Mouse (Mus musculus): ENCODE results near the gene Gas1. TPM values are rescaled to one million over a fixed set of nuclear protein-coding genes. Genes with fewer than 3 reads are reported as not detected.

The Gas1 gene
- polyA plus RNA-seq (2016; fragmentation: Nextera tagmentation; extraction: Ambion mirVana): 143 and 161 TPM in 2 replicates

GRCm38 (mm10) chr13:60177106-60177796 is at the start of gene Gas1:
TSS of gene Gas1 (minus strand) at chr13:60177365.
- Histone ChIP-seq H3K4me1 (peaks cover 41% of the 10 kb centered on the region), H3K27me3 (ENCODE audit: low read depth, poor library complexity, severe bottlenecking) (no peaks in the 10 kb centered on the region), H3K36me3 (peaks cover 12% of the 10 kb centered on the region), H3K4me3 (peak within 1 kb of the TSS; percentile 98), H3K27ac (peak within 1 kb of the TSS; percentile 100), H3K9me3 (replicated peaks) (no peaks in the 10 kb centered on the region)
- peak; percentile 96 for DNase-seq (ENCODE audit: low spot score)
- WGBS: under 1% methylated on average over 59 of the region's 59 CpGs

- H3K36me3 ChIP-seq: no peaks in the 10 kb centered on the region
- no peaks in the 10 kb centered on the region for H3K27me3 ChIP-seq (ENCODE audit: low read depth, poor library complexity, severe bottlenecking)
- H3K4me3 ChIP-seq: peak overlapping the region; percentile 9
- peak; percentile 75 for DNase-seq (ENCODE audit: low spot score)
- peak overlapping the region; percentile 84 for H3K27ac ChIP-seq
- 6% methylated on average over 9 of the region's 9 CpGs for WGBS
- H3K4me1 ChIP-seq: peaks cover 41% of the 10 kb centered on the region
- H3K9me3 ChIP-seq (replicated peaks): no peaks in the 10 kb centered on the region
These were observed 49.2 kb upstream of the Gas1 start for GRCm38 (mm10) chr13:60226251-60226836.

GRCm38 (mm10) chr13:60225736-60226135 is 48.6 kb upstream of the Gas1 start:
- H3K4me1 ChIP-seq: peaks cover 35% of the 10 kb centered on the region
- DNase-seq (ENCODE audit: low spot score): no peak
- H3K4me3 ChIP-seq: 0 out of 2 replicates have a peak overlapping the region, but pooled peaks have one; percentile 9
- H3K9me3 ChIP-seq (replicated peaks): no peaks in the 10 kb centered on the region
- WGBS: 31% methylated on average over 1 of the region's 1 CpGs
- H3K27ac ChIP-seq: peak overlapping the region; percentile 84
- H3K36me3 ChIP-seq: no peaks in the 10 kb centered on the region
- no peaks in the 10 kb centered on the region for H3K27me3 ChIP-seq (ENCODE audit: low read depth, poor library complexity, severe bottlenecking)

GRCm38 (mm10) chr13:60225276-60225675 is 48.1 kb upstream of the Gas1 start:
- H3K4me1 ChIP-seq: peaks cover 31% of the 10 kb centered on the region
- no peaks in the 10 kb centered on the region for H3K27me3 ChIP-seq (ENCODE audit: low read depth, poor library complexity, severe bottlenecking)
- H3K36me3 ChIP-seq: no peaks in the 10 kb centered on the region
- H3K27ac ChIP-seq: peak overlapping the region; percentile 84; the same call in 1 of the 2 replicates
- no peak for DNase-seq (ENCODE audit: low spot score)
- no peaks in the 10 kb centered on the region for H3K9me3 ChIP-seq (replicated peaks)
- no peak overlapping the region for H3K4me3 ChIP-seq
- WGBS: 90% methylated on average over 5 of the region's 5 CpGs

GRCm38 (mm10) chr13:60223797-60224196 is 46.6 kb upstream of the Gas1 start:
- no peaks in the 10 kb centered on the region for H3K36me3 ChIP-seq
- peaks cover 33% of the 10 kb centered on the region for H3K4me1 ChIP-seq
- DNase-seq (ENCODE audit: low spot score): no peak
- no peaks in the 10 kb centered on the region for H3K27me3 ChIP-seq (ENCODE audit: low read depth, poor library complexity, severe bottlenecking)
- no peak overlapping the region for H3K27ac ChIP-seq
- H3K4me3 ChIP-seq: no peak overlapping the region
- H3K9me3 ChIP-seq (replicated peaks): no peaks in the 10 kb centered on the region
- 73% methylated on average over 2 of the region's 2 CpGs for WGBS

DNA sequence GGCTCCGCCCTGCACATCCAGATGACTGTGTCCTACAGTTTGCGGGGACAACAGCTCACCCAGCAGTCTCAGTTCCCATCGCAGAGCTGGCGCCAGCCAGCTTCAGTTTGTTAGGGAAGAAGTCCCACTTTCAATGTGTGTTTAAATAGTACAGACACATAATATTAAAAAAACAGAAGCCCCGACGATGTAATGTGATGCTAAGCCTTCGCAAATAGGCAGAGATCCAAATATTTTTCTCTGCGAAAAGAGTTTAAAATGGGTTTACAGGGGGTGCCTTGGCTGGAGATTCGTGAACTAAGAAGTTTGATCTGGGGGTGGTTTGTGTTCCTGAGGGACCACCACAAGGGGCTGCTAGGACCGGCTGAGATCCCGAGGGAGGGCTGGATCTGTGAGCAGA is 45.2 kb upstream of the Gas1 start:
- H3K4me3 ChIP-seq: no peak overlapping the region
- DNase-seq (ENCODE audit: low spot score): no peak
- H3K36me3 ChIP-seq: no peaks in the 10 kb centered on the region
- WGBS: 93% methylated on average over 11 of the region's 11 CpGs
- H3K4me1 ChIP-seq: peaks cover 23% of the 10 kb centered on the region
- H3K27me3 ChIP-seq (ENCODE audit: low read depth, poor library complexity, severe bottlenecking): no peaks in the 10 kb centered on the region
- no peak overlapping the region for H3K27ac ChIP-seq
- H3K9me3 ChIP-seq (replicated peaks): no peaks in the 10 kb centered on the region

DNA sequence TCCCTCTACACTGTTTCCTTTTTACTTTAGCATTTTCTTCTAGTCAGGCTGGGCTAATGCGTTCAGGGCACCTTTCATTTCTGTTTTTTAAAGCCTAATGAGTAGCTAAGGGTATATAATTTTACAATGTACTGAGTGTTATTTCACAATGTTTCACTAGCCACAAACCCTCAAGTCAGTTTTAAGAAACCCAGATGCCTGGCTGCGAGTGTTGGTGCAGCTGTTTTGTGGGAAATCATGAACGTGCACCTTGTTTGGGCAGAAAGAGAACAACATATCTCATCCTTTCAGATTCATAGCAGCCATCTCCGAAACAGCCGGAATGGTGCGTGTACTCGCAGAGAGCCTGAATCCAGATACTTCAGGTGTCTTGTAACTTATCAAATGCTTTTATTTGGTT is 36.7 kb upstream of the Gas1 start:
- Histone ChIP-seq H3K36me3 (no peaks in the 10 kb centered on the region), H3K4me1 (peaks cover 8% of the 10 kb centered on the region), H3K27ac (no peak overlapping the region), H3K4me3 (no peak overlapping the region), H3K9me3 (replicated peaks) (no peaks in the 10 kb centered on the region), H3K27me3 (ENCODE audit: low read depth, poor library complexity, severe bottlenecking) (no peaks in the 10 kb centered on the region)
- no peak for DNase-seq (ENCODE audit: low spot score)
- WGBS: 91% methylated on average over 7 of the region's 7 CpGs

- Histone ChIP-seq H3K27ac (no peak overlapping the region), H3K9me3 (replicated peaks) (peaks cover 3% of the 10 kb centered on the region; the same call in 1 of the 2 replicates), H3K4me1 (no peaks in the 10 kb centered on the region), H3K36me3 (no peaks in the 10 kb centered on the region), H3K4me3 (no peak overlapping the region), H3K27me3 (ENCODE audit: low read depth, poor library complexity, severe bottlenecking) (no peaks in the 10 kb centered on the region)
- WGBS: 92% methylated on average over 6 of the region's 6 CpGs
- DNase-seq (ENCODE audit: low spot score): no peak
These were observed 30.0 kb upstream of the Gas1 start for GRCm38 (mm10) chr13:60207135-60207601.

- H3K4me1 ChIP-seq: no peaks in the 10 kb centered on the region
- DNase-seq (ENCODE audit: low spot score): no peak
- peaks cover 3% of the 10 kb centered on the region; the same call in 1 of the 2 replicates for H3K9me3 ChIP-seq (replicated peaks)
- H3K27ac ChIP-seq: no peak overlapping the region
- WGBS: 95% methylated on average over 6 of the region's 6 CpGs
- H3K4me3 ChIP-seq: no peak overlapping the region
- no peaks in the 10 kb centered on the region for H3K27me3 ChIP-seq (ENCODE audit: low read depth, poor library complexity, severe bottlenecking)
- no peaks in the 10 kb centered on the region for H3K36me3 ChIP-seq
These were observed 27.6 kb upstream of the Gas1 start for GRCm38 (mm10) chr13:60204746-60205145.

- DNase-seq (ENCODE audit: low spot score): no peak
- no peaks in the 10 kb centered on the region for H3K27me3 ChIP-seq (ENCODE audit: low read depth, poor library complexity, severe bottlenecking)
- H3K27ac ChIP-seq: no peak overlapping the region
- no peaks in the 10 kb centered on the region for H3K36me3 ChIP-seq
- H3K4me1 ChIP-seq: no peaks in the 10 kb centered on the region
- WGBS: 70% methylated on average over 6 of the region's 6 CpGs
- no peak overlapping the region for H3K4me3 ChIP-seq
- no peaks in the 10 kb centered on the region; the same call in 1 of the 2 replicates for H3K9me3 ChIP-seq (replicated peaks)
These were observed 16.1 kb upstream of the Gas1 start for GRCm38 (mm10) chr13:60193273-60193672.

DNA sequence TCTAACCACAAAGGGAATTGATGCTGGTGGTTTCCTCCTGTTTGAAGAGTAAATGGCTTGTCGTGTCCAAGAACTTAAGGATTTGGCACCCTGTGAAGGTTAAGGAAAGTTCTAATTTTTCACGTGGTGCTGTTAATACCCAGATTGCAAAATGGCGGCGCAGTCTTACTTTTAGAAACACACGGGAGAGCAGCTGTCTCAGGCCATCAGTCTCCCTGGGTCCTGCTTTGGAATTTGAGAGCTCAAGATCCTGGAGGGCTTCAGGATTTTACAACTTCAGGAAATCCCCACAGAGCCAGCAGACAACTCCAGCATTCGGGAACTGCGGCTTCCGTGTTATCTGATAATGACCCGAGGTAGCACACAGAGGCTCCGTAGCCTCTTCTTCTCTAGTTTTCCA is 12.8 kb upstream of the Gas1 start:
- Histone ChIP-seq H3K27ac (no peak overlapping the region), H3K36me3 (no peaks in the 10 kb centered on the region), H3K9me3 (replicated peaks) (no peaks in the 10 kb centered on the region), H3K4me1 (no peaks in the 10 kb centered on the region), H3K4me3 (no peak overlapping the region), H3K27me3 (ENCODE audit: low read depth, poor library complexity, severe bottlenecking) (no peaks in the 10 kb centered on the region)
- no peak for DNase-seq (ENCODE audit: low spot score)
- 48% methylated on average over 10 of the region's 10 CpGs for WGBS

GRCm38 (mm10) chr13:60188952-60189351 is 11.8 kb upstream of the Gas1 start:
- no peaks in the 10 kb centered on the region for H3K36me3 ChIP-seq
- H3K4me1 ChIP-seq: no peaks in the 10 kb centered on the region
- no peak for DNase-seq (ENCODE audit: low spot score)
- no peak overlapping the region for H3K4me3 ChIP-seq
- H3K27me3 ChIP-seq (ENCODE audit: low read depth, poor library complexity, severe bottlenecking): no peaks in the 10 kb centered on the region
- H3K27ac ChIP-seq: no peak overlapping the region
- 89% methylated on average over 8 of the region's 8 CpGs for WGBS
- no peaks in the 10 kb centered on the region for H3K9me3 ChIP-seq (replicated peaks)

- Histone ChIP-seq H3K4me3 (no peak overlapping the region), H3K27ac (no peak overlapping the region), H3K27me3 (ENCODE audit: low read depth, poor library complexity, severe bottlenecking) (no peaks in the 10 kb centered on the region), H3K9me3 (replicated peaks) (no peaks in the 10 kb centered on the region; the same call in 1 of the 2 replicates), H3K36me3 (no peaks in the 10 kb centered on the region), H3K4me1 (no peaks in the 10 kb centered on the region)
- DNase-seq (ENCODE audit: low spot score): no peak
- 95% methylated on average over 2 of the region's 2 CpGs for WGBS
These were observed 10.1 kb upstream of the Gas1 start for GRCm38 (mm10) chr13:60187276-60187675.

Measured in limb, embryonic 10.5 days (tissue).